Mouse (Mus musculus) heart, postnatal 25 days (tissue): Measurements from ENCODE around the gene Btd. TPM values are rescaled to one million over a fixed set of nuclear protein-coding genes. Genes with fewer than 3 reads are reported as not detected.

Experiments used
- DNase-seq: peaks from one replicate; pipeline ENCODE4 v3.0.0; 2022; ENCODE audit warnings: low spot score
- intact Hi-C: fragments of 180-260 bp; cut with DNase I; formaldehyde crosslinking; loops from one replicate; pipeline ENCODE4 v1.15.1; 2025
- total RNA-seq, 2 experiments: library from RNA; stranded (reverse); gene quantifications; 2 replicates each; pipeline ENCODE4 v1.2.3; 2021

Btd gene
- total RNA-seq, 2 experiments from 2014 or later, result 9.1 to 10.4 TPM

GRCm38 (mm10) chr14:31644183-31644830, 3.5 kb downstream of the Btd start:
- intact Hi-C loops, result no loop called here
- no peak for DNase-seq

DNA sequence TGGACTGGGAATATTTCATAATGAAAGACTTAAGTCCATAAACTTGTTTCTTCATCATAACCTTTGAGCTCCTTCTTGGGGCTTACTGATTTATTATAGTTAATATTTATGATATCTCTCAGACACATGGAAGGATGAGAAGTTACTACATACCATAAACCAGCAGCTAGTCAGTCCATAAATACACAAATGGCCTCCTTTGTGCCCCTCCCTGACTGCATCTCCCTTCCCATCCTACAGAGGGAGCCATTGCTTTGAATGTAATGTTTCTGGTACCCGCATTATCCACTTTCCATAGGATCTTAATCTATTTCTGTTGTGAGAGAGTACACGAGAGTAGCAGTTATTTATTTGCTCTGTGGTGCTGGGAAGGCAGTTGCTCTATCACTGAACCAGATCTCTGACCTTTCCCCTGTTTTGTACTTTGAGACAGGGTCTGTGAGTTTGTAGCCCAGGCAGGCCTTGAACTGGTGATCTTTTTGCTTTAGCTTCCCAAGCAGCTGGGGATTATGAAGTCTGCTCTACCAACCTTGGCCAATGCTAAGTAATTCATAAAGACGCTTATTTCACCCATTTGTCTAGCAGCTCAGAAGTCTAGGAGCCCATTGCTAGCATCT, 4.2 kb downstream of the Btd start:
- intact Hi-C loops, result no loop called here
- DNase-seq, result no peak

GRCm38 (mm10) chr14:31645920-31646319, 5.1 kb downstream of the Btd start:
- no peak for DNase-seq
- intact Hi-C loops, result no loop called here

GRCm38 (mm10) chr14:31647991-31648390, 7.2 kb downstream of the Btd start:
- intact Hi-C loops, result no loop called here

DNA sequence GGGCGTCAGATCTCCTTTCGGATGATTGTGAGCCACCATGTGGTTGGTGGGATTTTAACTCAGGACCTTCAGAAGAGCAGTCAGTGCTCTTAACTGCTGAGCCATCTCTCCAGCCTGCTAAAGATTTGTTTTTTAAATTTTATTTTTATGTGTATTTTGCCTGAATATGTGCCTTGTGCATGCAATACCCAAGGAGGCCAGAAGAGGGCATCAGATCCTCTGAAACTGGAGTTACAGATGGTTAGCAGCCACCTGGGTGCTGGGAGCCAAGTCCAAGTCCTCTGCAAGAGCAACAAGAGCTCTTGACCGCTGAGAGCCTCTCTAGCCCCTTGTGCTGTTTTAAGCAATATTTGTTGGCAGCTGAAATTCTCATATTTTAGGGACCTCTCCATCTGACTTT, 9.5 kb downstream of the Btd start:
- intact Hi-C loops, result no loop called here
- DNase-seq, result no peak

More at GRCm38 (mm10) chr14:31647991-31648390, 7.2 kb downstream of the Btd start:
- no peak for DNase-seq

DNA sequence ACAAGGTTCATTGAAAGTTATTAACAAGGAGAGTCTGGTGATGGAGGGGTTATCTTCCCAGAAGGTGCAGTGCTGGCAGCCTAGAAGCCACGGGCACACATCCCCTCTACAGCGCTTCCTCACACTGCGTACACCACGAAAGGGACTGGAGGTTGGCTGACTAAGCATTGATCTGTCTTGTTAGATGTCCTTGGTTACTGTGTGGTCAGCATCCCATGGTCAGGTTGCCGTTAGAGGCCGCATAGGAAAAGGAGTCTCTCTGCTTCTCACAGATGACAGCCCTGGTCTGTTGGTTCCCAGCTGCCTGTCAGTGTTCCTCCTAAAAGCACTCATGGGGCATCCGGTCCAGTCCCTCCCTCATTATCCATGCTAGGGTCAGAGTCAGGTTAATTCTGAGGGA, 10.4 kb downstream of the Btd start:
- no peak for DNase-seq

GRCm38 (mm10) chr14:31652106-31652505, 11.3 kb downstream of the Btd start:
- intact Hi-C loops, result no loop called here
- DNase-seq, result no peak

More for the DNA sequence above, 10.4 kb downstream of the Btd start:
- intact Hi-C loops, result no loop called here

DNA sequence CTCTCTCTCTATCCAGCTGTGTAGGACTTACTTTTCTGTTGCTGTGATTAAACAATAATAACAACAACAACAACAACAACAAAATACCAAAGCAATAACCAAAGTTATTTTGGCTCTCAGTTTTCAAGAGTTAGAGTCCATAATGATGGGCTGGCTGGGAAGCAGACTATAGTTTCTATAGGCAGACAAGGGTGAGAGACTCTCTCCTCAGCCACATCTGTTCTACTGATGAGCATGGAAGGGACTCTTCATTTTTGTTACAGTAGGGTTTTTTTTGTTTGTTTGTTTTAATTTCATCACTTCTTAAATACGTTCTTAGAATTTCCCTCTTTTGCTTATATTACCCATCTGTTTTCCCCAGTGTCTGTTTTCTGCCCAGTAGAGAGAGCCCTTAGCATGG, 11.8 kb downstream of the Btd start:
- intact Hi-C loops, result no loop called here
- DNase-seq, result no peak

- intact Hi-C loops, result no loop called here
These were observed 12.5 kb downstream of the Btd start for GRCm38 (mm10) chr14:31653101-31653875.

GRCm38 (mm10) chr14:31654816-31655215, 14.0 kb downstream of the Btd start:
- no peak for DNase-seq
- intact Hi-C loops, result loop anchor here (5.0 kb wide), 4 partner anchors 72 to 422 kb away; no protein-coding TSS in a partner anchor

More at GRCm38 (mm10) chr14:31653101-31653875, 12.5 kb downstream of the Btd start:
- DNase-seq, result no peak

- intact Hi-C loops, result loop anchor here (5.0 kb wide), 4 partner anchors 72 to 422 kb away; no protein-coding TSS in a partner anchor
- DNase-seq, result no peak
These were observed 14.6 kb downstream of the Btd start for GRCm38 (mm10) chr14:31655406-31655805.

DNA sequence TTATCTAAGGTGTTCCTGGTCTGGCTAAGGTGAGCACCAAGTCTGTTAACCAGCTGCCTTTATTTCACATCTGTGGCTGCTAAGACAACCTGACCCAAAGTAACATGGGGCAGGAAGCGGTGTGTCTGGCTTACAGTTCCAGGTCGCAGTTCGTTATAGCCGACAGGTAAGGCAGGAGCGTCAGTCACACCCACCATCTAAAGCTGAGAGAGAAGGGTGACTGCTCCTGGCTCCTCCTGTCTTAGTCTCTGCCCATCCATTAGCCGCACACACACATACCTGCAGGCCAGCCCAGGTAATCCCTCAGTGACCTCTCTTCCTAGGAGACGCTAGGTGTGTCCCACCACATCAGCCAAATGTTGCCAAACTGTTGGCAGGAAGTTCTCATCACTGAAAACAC, 15.6 kb downstream of the Btd start:
- DNase-seq, result no peak
- intact Hi-C loops, result loop anchor here (1.0 to 5.0 kb wide), 5 partner anchors 71 to 421 kb away; no protein-coding TSS in a partner anchor

DNA sequence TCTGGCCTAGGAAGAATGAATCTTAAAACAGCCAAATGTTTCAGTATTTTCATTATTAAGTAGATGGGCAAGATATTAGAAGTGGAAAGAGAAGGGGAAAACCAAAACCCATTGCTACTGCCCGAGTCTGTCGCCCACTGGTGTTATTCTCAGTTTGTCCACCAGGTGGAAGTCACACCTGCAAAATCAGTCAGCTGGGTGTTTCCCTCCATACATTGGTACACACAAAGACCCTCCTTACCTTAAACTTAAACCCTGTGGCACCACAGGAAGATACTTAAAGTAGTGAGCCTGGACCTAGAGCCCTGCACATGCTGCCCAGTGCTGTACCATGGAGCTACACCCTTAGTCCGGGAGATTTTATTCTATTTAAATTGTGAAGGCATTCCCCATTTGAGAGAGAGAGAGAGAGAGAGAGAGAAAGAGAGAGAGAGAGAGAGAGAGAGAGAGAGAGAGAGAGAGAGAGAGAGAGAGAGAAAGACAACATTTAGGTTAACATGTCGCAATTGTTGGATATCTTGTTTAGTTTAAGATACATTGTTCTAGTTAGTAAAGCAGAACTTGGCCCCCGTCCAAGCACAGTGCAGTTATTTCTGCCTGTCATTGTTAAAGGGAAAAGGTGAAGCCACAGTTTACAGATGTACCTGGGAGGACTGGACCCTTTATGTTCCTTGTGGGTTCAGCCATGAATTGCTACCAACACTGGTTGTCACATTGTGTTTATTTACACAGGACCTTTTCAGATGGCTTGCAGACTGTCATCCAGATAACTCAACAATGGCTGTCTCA, 16.2 kb downstream of the Btd start:
- no peak for DNase-seq
- intact Hi-C loops, result loop anchor here (1.0 to 5.0 kb wide), 5 partner anchors 70 to 420 kb away; no protein-coding TSS in a partner anchor

DNA sequence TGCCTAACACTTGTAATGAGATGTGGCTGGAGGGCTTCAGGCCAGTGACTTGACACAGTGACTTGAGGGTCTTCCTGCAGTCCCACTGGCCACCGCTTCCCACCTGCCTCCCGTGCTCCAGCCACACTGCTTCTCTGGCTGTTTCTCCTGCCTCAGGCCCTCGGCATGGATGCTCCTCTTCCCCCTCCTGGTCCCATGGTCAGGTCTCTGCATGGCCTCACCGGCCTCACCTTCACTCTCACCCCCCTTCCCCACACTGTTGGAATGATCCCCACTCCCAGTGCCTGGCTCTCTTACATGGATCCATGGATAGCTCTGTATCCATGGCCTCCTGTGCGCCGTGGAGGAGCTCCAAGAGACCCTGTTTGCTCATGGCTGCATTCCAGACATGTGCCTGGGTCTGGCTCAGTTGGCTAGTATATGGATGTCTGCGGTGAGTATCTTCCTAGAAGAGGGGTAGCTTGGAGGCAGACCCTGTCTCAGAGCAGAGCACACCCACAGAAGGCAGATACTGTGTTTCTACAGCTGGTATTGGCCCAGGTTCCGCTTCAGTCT, 17.4 kb downstream of the Btd start:
- intact Hi-C loops, result loop anchor here (5.0 kb wide), 4 partner anchors 69 to 419 kb away; no protein-coding TSS in a partner anchor
- no peak for DNase-seq

DNA sequence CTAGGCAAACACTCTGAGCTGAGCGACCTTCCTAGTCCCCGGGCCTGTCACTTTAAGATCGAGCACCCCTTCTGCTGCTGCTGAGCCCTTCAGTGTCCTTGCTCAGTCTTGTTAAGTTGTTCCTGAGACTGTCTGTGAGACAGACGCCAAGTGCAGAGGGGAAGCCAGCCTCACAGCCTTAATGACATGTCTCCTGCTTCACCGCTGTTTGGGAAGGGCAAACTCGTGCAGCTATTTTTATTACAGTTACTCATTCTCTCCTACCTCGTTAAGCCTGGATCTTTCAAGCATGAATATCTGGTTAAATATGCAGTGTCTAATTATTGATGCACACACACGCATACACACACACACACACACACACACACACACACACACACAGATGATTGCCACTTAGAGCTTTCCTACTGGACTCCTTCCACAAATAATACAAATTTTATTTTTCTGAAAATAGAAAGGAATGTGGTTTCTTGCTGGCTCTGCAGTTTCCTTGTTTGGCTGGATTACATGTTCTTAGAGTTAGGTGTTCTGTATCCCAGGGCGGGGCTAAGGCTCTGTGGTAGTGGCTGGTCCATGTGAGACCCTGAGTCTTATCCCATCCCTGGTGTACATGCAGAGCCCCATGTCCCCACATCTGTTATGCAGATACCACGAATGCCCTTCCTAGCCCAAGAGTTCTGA, 18.8 kb downstream of the Btd start:
- intact Hi-C loops, result loop anchor here (5.0 kb wide), 4 partner anchors 68 to 418 kb away; no protein-coding TSS in a partner anchor
- peak; percentile 53 for DNase-seq

DNA sequence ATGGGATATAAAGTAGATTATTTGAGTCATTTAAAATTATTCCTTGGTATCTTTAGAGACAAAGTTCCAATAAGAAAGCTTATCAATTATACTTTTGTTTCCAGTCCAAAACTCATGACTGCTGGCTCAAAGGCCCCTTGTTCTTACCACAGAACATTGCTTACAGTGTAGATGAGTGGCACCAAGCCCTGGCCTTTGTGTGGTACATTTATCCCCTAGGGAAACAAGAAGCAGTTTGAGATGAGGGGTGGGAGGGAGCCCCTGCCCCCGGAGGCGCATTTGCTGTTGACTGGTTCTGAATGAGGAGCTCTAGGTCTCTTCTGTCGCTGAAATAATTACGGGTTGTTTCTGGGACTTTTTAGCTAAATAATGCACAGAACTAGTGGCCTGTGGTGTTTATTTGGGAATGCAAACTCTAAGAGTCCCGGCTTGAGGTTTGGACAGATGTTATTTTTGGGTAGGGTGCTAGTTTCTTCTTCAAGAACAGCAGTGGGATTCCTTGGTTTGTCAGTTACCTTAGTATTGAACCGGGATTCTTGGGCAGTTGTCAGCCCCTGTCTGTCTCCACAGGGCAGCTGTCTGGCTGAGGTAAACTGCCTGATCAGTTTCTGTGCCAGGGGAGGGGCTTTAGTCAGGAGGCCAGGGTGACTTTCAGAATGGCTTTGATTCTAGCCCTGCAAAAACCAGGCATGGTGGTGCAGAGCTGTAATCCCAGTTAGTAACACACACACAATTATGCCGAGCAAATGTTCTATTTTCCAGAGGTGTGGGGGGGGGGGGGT, 19.7 kb downstream of the Btd start:
- intact Hi-C loops, result no loop called here
- no peak for DNase-seq

- DNase-seq, result peak; percentile 79
- intact Hi-C loops, result no loop called here
These were observed 21.1 kb downstream of the Btd start for GRCm38 (mm10) chr14:31661671-31662554.
